Mouse (Mus musculus) left cerebral cortex, adult 18-20 months (tissue): ENCODE measurements at regions not wholly inside any gene's neighbourhood (a gene's known extent, or its start where the extent isn't known, plus 50 kb on each side); places are given as distances from the start of the nearest gene placed in this dataset.
A peak's percentile ranks its signal among the peaks of the same experiment; 100 is the strongest.

Experiments used
- DNase-seq, 2 experiments: peaks; one replicate each; pipeline ENCODE4 v3.0.0; 2021 to 2022; ENCODE audit warnings: low spot score in 2 of 2, mixed read lengths in 1 of 2

DNA sequence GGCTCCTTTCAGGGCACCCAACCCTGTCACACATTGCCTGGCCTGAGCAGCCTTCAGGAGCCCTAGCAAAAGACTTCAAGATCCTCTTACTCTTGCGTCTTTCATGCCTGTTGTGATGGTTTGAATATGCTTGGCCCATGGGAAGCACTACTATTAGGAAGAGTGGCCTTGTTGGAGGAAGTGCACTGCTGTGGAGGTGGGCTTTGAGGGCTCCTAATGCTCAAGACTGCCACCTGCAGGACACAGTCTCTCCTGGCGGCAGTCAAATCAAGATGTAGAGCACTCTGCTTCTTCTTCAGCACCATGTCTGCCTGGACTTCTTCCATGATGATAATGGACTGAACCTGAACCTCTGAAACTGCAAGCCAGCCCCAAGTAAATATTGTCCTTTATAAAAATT lies 73.0 kb downstream of the Tsen15 start:
- DNase-seq, result no peak

DNA sequence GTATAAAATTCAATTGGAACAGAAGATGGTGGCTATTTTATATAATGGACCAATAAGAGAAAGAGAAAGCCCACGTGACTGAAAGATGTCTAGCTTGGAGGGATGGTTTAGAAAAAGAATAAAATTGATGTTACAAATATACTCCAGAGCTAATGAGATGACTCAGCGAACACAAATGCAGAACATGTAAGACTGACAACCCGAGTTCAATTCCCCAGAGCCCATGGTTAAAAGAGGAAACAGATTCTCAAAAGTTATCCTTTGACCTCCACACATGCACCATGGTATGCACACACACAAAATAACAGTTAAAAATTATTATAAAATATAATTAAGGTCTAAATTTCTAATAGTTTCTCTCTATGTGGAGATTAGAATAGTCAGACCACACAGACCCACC lies 81.0 kb downstream of the Tsen15 start:
- DNase-seq, result no peak

DNA sequence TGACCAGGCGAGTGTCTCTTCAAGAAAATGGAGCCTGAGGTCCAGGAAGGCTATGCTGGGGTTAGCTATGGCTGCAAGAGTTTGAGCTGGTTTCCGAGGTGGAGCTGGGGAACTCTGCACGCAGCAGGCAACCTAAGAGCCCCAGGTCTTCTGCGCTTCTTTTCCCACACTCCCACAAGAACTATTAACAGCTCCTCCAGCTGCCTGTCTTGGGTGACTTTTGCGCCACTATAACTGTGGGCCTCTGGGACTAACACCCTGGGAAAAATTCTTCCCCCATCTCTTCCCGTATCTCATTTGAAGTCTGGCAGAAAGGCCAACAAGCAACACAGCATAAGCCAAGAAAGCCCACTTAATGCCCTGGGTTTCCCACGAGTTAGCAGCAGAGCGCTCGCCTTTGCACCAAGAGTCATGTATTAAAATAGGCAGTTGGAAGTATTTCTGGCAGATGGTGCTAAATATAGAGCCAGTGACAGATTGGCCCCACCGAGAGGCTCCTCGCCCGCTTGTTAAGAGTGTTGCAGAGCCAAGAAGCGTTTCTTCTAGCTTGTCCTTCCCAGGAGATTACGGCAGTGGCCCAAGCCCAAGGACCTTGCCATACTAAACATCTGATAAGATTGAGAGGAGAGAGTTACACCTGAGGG lies 81.9 kb downstream of the Tsen15 start:
- peak in 1 of 2 experiments; percentile 22 for DNase-seq

DNA sequence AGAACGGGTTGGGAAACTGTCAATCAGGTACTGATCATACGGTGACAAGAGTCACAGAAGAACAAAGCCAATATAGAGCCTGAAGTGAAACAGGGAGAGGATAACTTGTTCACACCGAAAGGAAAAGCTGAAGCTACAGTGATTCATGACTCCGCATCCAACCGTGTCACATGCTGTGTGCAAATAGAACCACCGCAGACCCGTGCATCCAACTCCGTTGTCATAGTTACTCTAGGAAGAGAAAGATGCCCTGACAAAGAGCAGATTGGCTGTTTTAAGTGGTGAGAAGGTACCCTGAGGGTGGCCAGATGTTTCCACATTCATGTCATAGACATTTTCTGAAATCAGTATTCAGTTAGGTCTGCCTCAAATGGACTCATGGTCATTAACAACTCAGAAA lies 85.1 kb downstream of the Tsen15 start:
- DNase-seq, result peak in 1 of 2 experiments; percentile 6

DNA sequence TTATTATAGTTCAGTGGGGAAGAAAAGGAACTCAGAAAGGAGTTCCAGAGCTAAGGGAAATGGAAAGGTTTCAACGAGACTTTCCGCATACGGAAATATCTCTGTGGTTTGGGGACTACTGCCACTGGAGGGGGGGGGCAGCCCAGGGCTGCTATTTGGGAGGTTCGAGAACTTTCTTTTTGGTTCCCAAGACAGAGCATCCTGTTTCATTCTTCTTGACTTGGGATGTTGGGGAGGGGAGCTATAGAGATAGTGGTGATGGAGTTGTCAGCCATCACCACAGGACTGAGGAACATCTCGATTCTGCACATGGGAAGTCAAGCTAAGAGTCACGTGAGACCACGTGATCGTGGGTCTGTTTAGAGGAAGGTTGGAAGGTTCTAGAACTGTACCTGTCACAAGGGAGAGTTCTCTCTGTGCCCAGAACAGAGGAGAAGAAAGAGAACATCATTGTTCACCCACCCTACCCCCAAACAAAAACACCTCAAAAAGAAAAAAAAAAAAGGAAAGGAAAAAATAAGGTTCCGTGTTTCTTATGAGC lies 94.2 kb downstream of the Tsen15 start:
- no peak for DNase-seq

- peak; percentile 81 to 86 for DNase-seq
Observed at GRCm38 (mm10) chr1:152290768-152291167, 95.7 kb downstream of the Tsen15 start.

DNA sequence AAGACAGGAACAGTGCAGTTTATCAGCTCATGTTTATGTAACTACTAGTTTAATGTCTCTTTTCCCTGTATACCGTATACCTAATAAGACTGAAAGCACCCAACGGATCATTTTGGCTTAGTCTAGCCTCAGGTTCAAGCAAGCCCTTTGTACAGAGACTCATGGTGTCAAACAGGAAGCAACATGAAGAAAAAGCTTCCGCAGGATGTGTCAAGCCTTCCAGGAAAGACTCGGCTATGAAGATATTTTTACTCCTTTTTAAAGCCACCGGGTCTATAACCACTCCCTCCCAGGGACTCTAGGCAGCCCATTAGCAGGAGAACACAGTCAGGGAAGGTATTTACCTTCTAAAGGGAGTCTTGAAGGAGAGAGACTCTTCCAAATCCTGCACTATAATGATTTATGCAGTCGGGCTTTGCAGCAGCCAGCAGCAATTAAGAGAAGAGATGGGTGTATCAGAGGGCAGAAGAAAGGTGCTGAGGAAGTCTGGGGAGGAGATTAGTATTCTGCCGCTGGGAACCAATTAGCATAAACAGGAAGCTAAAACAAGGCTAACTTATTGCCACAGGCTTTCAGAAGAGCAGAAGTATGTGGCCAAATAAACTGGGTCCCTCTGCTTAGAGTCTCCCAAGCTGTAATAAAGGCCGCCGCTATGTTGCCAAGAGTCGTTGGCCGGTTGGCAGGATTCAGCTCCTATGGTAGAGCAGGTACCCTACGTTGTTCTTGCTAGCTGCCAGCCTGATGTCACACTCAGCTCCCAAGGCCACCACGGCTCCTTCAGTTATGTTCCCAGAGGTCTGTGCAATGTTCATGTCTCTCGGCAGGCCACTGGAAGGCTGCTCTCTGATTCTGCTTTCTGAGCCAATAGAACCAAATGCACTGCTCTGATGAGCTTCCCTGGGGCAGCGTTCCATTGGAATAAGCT lies 98.7 kb downstream of the Tsen15 start:
- peak in 1 of 2 experiments; percentile 3 for DNase-seq

DNA sequence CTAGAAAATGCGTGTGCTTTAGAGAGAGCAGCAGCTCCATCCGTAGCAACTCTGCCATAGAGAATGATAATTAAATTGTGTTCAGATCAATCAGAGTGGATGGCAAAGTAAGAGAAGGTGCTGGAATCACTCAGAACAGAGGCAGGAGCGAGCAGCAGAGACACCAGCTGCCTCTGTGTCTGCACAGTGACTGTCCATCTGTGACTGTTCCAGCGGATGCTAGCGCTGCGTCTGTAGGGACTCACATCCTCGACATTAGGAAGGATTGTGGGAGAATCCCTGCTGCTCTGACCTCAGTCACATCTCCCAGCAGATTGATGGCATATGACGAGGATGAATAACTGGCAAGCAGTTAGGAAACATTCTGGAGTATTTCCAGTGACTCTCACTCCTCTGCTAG lies 99.8 kb downstream of the Tsen15 start:
- no peak for DNase-seq

GRCm38 (mm10) chr1:152282106-152282505 lies 104.4 kb downstream of the Tsen15 start:
- DNase-seq, result no peak

GRCm38 (mm10) chr1:152281201-152281600 lies 105.3 kb downstream of the Tsen15 start:
- no peak for DNase-seq

DNA sequence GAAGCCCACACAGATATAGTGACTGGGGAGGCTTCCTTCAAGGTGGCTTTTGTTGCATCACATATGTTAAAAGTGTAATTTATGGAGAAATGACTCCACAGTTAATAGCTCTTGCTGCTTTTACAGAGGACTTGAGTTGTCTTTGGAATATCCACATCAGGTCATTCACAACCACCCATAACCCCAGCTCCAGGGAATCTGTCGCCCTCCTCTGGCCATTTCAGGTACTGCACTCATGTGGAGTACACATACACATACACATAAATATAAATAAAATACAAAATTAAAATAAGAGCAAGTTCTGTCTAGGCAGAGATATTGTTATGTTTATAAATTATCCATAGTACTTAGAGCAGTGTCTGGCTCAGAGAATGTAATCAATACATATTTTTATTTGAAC lies 106.5 kb downstream of the Tsen15 start:
- no peak for DNase-seq

DNA sequence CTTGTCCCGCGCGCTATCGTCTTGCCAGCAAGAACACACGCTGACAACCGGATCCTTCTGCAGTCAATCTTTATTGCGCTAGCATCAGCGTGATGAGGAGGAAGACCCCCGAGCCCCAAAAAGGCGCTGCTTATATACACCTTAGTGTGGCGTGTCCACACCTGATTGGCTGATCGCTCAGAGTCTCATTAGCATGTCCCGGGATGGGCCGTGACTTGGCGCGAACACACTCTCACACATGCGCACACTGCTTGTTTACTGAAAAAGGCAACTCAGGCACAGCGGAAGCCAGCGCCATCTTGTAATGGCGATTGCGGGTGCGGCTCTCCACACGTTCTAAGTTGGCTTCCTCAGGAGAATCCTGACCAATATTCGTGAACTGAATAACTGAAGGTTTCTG lies 111.5 kb downstream of the Tsen15 start:
- DNase-seq, result no peak

DNA sequence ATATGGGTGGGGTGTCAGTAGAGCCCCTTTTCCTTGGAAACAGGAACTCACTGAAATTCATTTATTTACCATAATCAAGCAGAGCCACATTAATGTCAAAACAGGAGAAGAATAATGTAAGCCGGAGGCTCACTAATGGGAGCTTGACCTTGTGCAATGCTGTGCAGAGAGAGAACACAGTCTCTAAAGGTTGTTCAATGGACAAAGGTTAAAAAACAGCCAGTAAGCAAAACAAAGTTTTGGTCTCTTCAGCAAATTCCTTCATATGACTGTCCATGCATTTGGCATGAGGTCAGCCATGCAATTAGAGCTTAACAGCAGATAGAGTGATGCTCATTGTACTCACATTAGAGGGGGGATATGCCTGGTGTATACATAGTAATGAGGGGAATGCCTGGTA lies 113.1 kb downstream of the Tsen15 start:
- DNase-seq, result no peak

GRCm38 (mm10) chr1:152269936-152270702 lies 116.4 kb downstream of the Tsen15 start:
- no peak for DNase-seq

DNA sequence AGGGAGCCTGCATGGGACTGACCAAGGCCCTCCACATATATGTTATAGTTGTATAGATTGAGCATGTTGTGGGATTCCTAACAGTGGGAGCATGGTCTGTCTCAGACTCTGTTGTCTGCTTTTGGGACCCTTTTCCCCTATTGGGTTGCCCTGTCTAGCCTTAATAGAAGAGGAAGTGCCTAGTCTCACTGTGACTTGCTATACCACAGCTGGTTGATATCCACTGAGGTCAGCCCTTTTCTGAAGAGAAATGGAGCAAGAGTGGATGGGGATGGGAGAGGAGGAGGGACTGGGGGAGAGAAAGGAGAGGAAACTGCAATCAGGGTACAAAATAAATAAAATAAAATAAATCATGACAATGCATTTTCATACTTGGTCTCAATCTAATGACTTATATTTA lies 120.1 kb downstream of the Tsen15 start:
- DNase-seq, result no peak

- no peak for DNase-seq
Observed at GRCm38 (mm10) chr1:152264981-152265380, 121.5 kb downstream of the Tsen15 start.

DNA sequence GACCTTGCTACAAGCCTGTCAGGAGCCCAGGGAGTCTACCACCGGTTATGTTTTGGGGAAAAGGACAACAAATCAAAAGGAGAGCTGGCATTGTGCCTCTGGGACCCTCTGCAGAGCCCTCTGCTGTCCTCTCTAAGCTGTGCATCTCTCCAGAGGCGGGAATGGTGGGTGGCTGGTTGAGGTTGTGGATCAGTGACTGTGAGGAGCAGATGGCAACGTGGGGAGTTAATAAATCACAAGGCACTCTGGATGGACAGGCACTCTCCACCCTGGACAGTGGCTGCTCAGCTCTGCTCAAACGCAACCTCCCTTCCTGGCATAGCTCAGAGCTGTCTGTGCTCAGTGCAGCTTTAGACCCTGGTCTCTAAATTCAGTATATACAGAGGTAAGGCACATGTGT lies 125.0 kb downstream of the Tsen15 start:
- DNase-seq, result no peak

- no peak for DNase-seq
Observed at GRCm38 (mm10) chr1:152260950-152261349, 125.5 kb downstream of the Tsen15 start.

DNA sequence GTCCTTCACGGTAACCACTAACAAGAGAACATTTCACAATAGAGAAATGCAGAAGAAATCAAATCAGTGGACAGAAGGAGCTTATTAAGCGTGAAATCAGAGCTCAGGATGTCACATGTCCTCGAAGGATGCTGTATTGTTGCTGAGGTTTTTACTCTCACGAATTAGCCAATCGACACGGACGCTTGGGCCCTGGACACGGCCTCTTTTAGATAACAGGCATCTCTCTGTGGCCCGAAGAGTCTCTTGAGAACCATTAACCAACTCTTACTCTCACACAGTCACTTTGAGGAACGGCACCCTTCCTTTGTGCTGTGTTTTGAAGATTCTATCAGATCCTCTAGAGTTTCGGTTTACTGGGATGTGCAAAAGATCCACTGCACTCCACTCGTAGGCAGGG lies 128.2 kb downstream of the Tsen15 start:
- DNase-seq, result no peak

GRCm38 (mm10) chr1:152253906-152254305 lies 132.6 kb downstream of the Tsen15 start:
- no peak for DNase-seq

- no peak for DNase-seq
Observed at GRCm38 (mm10) chr1:152253486-152253885, 133.0 kb downstream of the Tsen15 start.
